Mouse (Mus musculus) ES-Bruce4 (cell line): Measurements from ENCODE around the gene Zfp704. TPM values are rescaled to one million over a fixed set of nuclear protein-coding genes. Genes with fewer than 3 reads are reported as not detected.

Experiments
- H3K27ac ChIP-seq: 2 replicates; pipeline ENCODE4 v1.5.1; 2012; ENCODE audit warnings: low read length, inconsistent platforms; ENCODE audit not compliant: insufficient read depth
- H3K27me3 ChIP-seq: 2 replicates; pipeline ENCODE4 v1.6.1; 2012; ENCODE audit warnings: mild to moderate bottlenecking, low read length, inconsistent platforms; ENCODE audit not compliant: control insufficient read depth, poor library complexity, insufficient read depth, severe bottlenecking
- H3K36me3 ChIP-seq: 2 replicates; pipeline ENCODE4 v1.6.1; 2012; ENCODE audit warnings: inconsistent platforms, mild to moderate bottlenecking, low read length, moderate library complexity; ENCODE audit not compliant: control insufficient read depth, poor library complexity, insufficient read depth, severe bottlenecking
- H3K4me1 ChIP-seq: one replicate; pipeline ENCODE4 v1.8.1; 2011; ENCODE audit warnings: low read length; ENCODE audit not compliant: control insufficient read depth, insufficient read depth
- H3K4me3 ChIP-seq: 2 replicates; pipeline ENCODE4 v1.5.1; 2011; ENCODE audit warnings: low read depth, mild to moderate bottlenecking, low read length
- H3K9ac ChIP-seq: 2 replicates; pipeline ENCODE4 v1.6.1; 2012; ENCODE audit warnings: low read depth, mild to moderate bottlenecking, inconsistent platforms; ENCODE audit not compliant: poor library complexity, severe bottlenecking
- H3K9me3 ChIP-seq: replicated peaks from 2 replicates; pipeline ENCODE4 v1.6.1; 2012; ENCODE audit warnings: mild to moderate bottlenecking, low read length, inconsistent platforms; ENCODE audit not compliant: control insufficient read depth, poor library complexity, insufficient read depth, severe bottlenecking
- CTCF ChIP-seq: IDR thresholded peaks from one replicate; pipeline ENCODE4 v1.8.1; 2011; ENCODE audit warnings: low read depth, low read length
- EP300 ChIP-seq: IDR thresholded peaks from 2 replicates; pipeline ENCODE4 v1.6.1; 2011; ENCODE audit warnings: low read depth, low read length; ENCODE audit not compliant: insufficient read depth
- POLR2A ChIP-seq: IDR thresholded peaks from one replicate; pipeline ENCODE4 v1.8.1; 2011; ENCODE audit warnings: low read length; ENCODE audit not compliant: insufficient read depth
- polyA plus RNA-seq: library from polyadenylated mRNA; stranded (reverse); fragments of >200 nt; gene quantifications from 2 replicates; pipeline ENCODE4 v1.2.4, GENCODE M21; 2011; ENCODE audit warnings: low read depth; ENCODE audit not compliant: missing spikeins, insufficient read depth, insufficient read length

Gene Zfp704
- polyA plus RNA-seq, 1 experiment = 24.7 TPM

GRCm38 (mm10) chr3:9480936-9481335 lies 128.9 kb downstream of the Zfp704 start:
- H3K27ac ChIP-seq = no peak overlapping the region
- H3K4me1 ChIP-seq = peaks cover 3% of the 10 kb centered on the region
- no peak overlapping the region for H3K9ac ChIP-seq
- H3K9me3 ChIP-seq = no peaks in the 10 kb centered on the region
- TF ChIP-seq EP300 (no peak), CTCF (no peak), POLR2A (no peak)
- H3K27me3 ChIP-seq = no peaks in the 10 kb centered on the region
- no peak overlapping the region for H3K4me3 ChIP-seq
- H3K36me3 ChIP-seq = no peaks in the 10 kb centered on the region

- peaks cover 3% of the 10 kb centered on the region for H3K4me1 ChIP-seq
- no peaks in the 10 kb centered on the region for H3K36me3 ChIP-seq
- TF ChIP-seq EP300 (no peak), POLR2A (no peak), CTCF (no peak)
- H3K27me3 ChIP-seq = no peaks in the 10 kb centered on the region
- H3K9me3 ChIP-seq = no peaks in the 10 kb centered on the region
- no peak overlapping the region for H3K4me3 ChIP-seq
- H3K9ac ChIP-seq = no peak overlapping the region
- H3K27ac ChIP-seq = no peak overlapping the region
Observed at GRCm38 (mm10) chr3:9477386-9477785, 132.5 kb downstream of the Zfp704 start.

- Histone ChIP-seq H3K27me3 (no peaks in the 10 kb centered on the region), H3K27ac (no peak overlapping the region), H3K4me1 (peaks cover 4% of the 10 kb centered on the region), H3K4me3 (no peak overlapping the region), H3K36me3 (no peaks in the 10 kb centered on the region), H3K9me3 (no peaks in the 10 kb centered on the region), H3K9ac (no peak overlapping the region)
- TF ChIP-seq CTCF = no peak
- TF ChIP-seq EP300 = no peak
- TF ChIP-seq POLR2A = no peak
Observed at GRCm38 (mm10) chr3:9476336-9476735, 133.5 kb downstream of the Zfp704 start.

GRCm38 (mm10) chr3:9475501-9475900 lies 134.4 kb downstream of the Zfp704 start:
- H3K36me3 ChIP-seq = no peaks in the 10 kb centered on the region
- no peak overlapping the region for H3K9ac ChIP-seq
- no peaks in the 10 kb centered on the region for H3K27me3 ChIP-seq
- H3K27ac ChIP-seq = no peak overlapping the region
- peaks cover 4% of the 10 kb centered on the region for H3K4me1 ChIP-seq
- TF ChIP-seq POLR2A (no peak), EP300 (no peak), CTCF (no peak)
- no peak overlapping the region for H3K4me3 ChIP-seq
- no peaks in the 10 kb centered on the region for H3K9me3 ChIP-seq

- H3K9me3 ChIP-seq = no peaks in the 10 kb centered on the region
- H3K9ac ChIP-seq = no peak overlapping the region
- no peaks in the 10 kb centered on the region for H3K36me3 ChIP-seq
- no peak overlapping the region for H3K27ac ChIP-seq
- no peaks in the 10 kb centered on the region for H3K27me3 ChIP-seq
- H3K4me3 ChIP-seq = no peak overlapping the region
- H3K4me1 ChIP-seq = peaks cover 1% of the 10 kb centered on the region
- TF ChIP-seq POLR2A (no peak), CTCF (no peak), EP300 (no peak)
Observed at GRCm38 (mm10) chr3:9474331-9474730, 135.6 kb downstream of the Zfp704 start.

- Histone ChIP-seq H3K36me3 (no peaks in the 10 kb centered on the region), H3K4me1 (no peaks in the 10 kb centered on the region), H3K27ac (no peak overlapping the region), H3K27me3 (no peaks in the 10 kb centered on the region), H3K9ac (no peak overlapping the region), H3K4me3 (no peak overlapping the region), H3K9me3 (no peaks in the 10 kb centered on the region)
- TF ChIP-seq POLR2A = no peak
- TF ChIP-seq CTCF = peak; percentile 24
Observed at GRCm38 (mm10) chr3:9466287-9466686, 143.6 kb downstream of the Zfp704 start.
